Mouse (Mus musculus): Measurements from ENCODE around the gene Cmtm1. TPM values are rescaled to one million over a fixed set of nuclear protein-coding genes. Genes with fewer than 3 reads are reported as not detected.

Gene Cmtm1
- total and polyA plus RNA-seq, 3 experiments = not detected

GRCm38 (mm10) chr8:104353186-104353585 is 43.2 kb upstream of the Cmtm1 start:
- no peak overlapping the region for H3K4me3 ChIP-seq (ENCODE audit: control insufficient read depth in 1 of 2, insufficient read depth in 1 of 2, low read depth in 2 of 2, low read length in 2 of 2)
- no peaks in the 10 kb centered on the region for H3K79me2 ChIP-seq (ENCODE audit: control insufficient read depth, insufficient read depth, low read length, poor library complexity)
- no peaks in the 10 kb centered on the region for H3K4me1 ChIP-seq (ENCODE audit: control insufficient read depth in 1 of 2, insufficient read depth in 2 of 2, low read length in 2 of 2)
- no peak for DNase-seq (ENCODE audit: low read depth, low spot score)
- H3K9ac ChIP-seq (ENCODE audit: control insufficient read depth, low read depth, low read length, poor library complexity, severe bottlenecking) = no peak overlapping the region
- no peaks in the 10 kb centered on the region for H3K36me3 ChIP-seq (ENCODE audit: control insufficient read depth in 1 of 2, insufficient read depth in 2 of 2, low read length in 2 of 2)
- H3K27ac ChIP-seq (ENCODE audit: control insufficient read depth, low read depth, low read length) = no peak overlapping the region
- no peaks in the 10 kb centered on the region for H3K9me3 ChIP-seq (replicated peaks; ENCODE audit: insufficient read depth, low read length)
- no peak for TF ChIP-seq MAX (IDR thresholded peaks at IDR 0.05; ENCODE audit: low read length)
- TF ChIP-seq GABPA (IDR thresholded peaks at IDR 0.05; ENCODE audit: low read depth, low read length) = no peak
- TF ChIP-seq MAZ (IDR thresholded peaks at IDR 0.05; ENCODE audit: low read depth, low read length) = no peak
- no peak for TF ChIP-seq ZKSCAN1 (IDR thresholded peaks at IDR 0.05; ENCODE audit: low read depth, low read length)
- no peak for TF ChIP-seq TAL1 (IDR thresholded peaks at IDR 0.05; ENCODE audit: low read length)
- TF ChIP-seq MXI1 (IDR thresholded peaks at IDR 0.05; ENCODE audit: low read depth, low read length) = no peak
- TF ChIP-seq CTCF (IDR thresholded peaks at IDR 0.05 in 2 of 3, conservative IDR thresholded peaks at IDR 0.05 in 1 of 3; ENCODE audit: control insufficient read depth in 1 of 3, insufficient read depth in 1 of 3, low read depth in 2 of 3, low read length in 3 of 3, poor library complexity in 1 of 3, severe bottlenecking in 1 of 3) = peak in 2 of 3 experiments; percentile 25 to 32; a peak in 3 of 6 replicates
- no peak for TF ChIP-seq POLR2A (IDR thresholded peaks at IDR 0.05; ENCODE audit: control insufficient read depth in 1 of 2, insufficient read depth in 1 of 2, low read depth in 1 of 2, low read length in 2 of 2, poor library complexity in 1 of 2)
- TF ChIP-seq MAFK (IDR thresholded peaks at IDR 0.05; ENCODE audit: borderline replicate concordance, low read depth, low read length) = no peak
- TF ChIP-seq RAD21 (IDR thresholded peaks at IDR 0.05; ENCODE audit: low read depth, low read length) = 0 out of 2 replicates have a peak, but pooled peaks have one; percentile 7
- no peak for TF ChIP-seq CHD2 (IDR thresholded peaks at IDR 0.05; ENCODE audit: low read length)
- no peak for TF ChIP-seq TBP (IDR thresholded peaks at IDR 0.05; ENCODE audit: low read depth, low read length)
- peak; percentile 17; the same call in 1 of the 2 replicates for TF ChIP-seq SMC3 (IDR thresholded peaks at IDR 0.05; ENCODE audit: low read depth, low read length)
- no peak for TF ChIP-seq JUND (IDR thresholded peaks at IDR 0.05; ENCODE audit: low read depth, low read length)
- no peak for TF ChIP-seq EP300 (IDR thresholded peaks at IDR 0.05; ENCODE audit: low read depth in 1 of 2, low read length in 2 of 2)
- no peak for TF ChIP-seq E2F4 (IDR thresholded peaks at IDR 0.05; ENCODE audit: borderline replicate concordance, low read depth, low read length)
- no peak for TF ChIP-seq MYC (IDR thresholded peaks at IDR 0.05; ENCODE audit: low read depth, low read length)
- no peak for TF ChIP-seq ELF1 (IDR thresholded peaks at IDR 0.05; ENCODE audit: low read depth, low read length)
- TF ChIP-seq RCOR1 (IDR thresholded peaks at IDR 0.05; ENCODE audit: low read depth, low read length) = no peak
- TF ChIP-seq MYB (IDR thresholded peaks at IDR 0.05; ENCODE audit: low read depth, low read length) = no peak
- TF ChIP-seq NRF1 (IDR thresholded peaks at IDR 0.05; ENCODE audit: insufficient read depth, low read depth, low read length, poor library complexity, severe bottlenecking) = no peak
- no peak for TF ChIP-seq GATA1 (IDR thresholded peaks at IDR 0.05; ENCODE audit: low read depth, low read length)
- no peaks in the 10 kb centered on the region for H3K27me3 ChIP-seq (ENCODE audit: control insufficient read depth in 1 of 2, insufficient read depth in 2 of 2, low read length in 2 of 2)

DNA sequence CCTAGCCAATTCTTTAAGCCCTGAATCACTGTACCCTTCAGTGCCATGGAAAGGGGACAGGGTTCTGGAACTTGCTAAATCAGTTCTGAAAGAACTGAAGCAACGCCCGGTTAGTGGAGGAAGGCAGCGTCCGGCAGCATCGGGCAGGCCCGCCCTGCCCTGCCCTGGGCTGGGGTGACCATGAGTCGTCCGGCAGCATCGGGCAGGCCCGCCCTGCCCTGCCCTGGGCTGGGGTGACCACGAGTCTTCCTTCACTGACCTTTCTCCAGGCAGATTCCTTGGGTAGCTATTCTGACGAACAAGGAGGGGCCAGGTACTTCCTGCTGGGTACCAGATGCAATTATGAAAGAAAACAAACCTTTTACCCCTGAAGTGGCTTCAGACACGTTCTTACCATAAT is 40.1 kb upstream of the Cmtm1 start:
- TF ChIP-seq ETS1 (IDR thresholded peaks at IDR 0.05; ENCODE audit: low read depth, low read length) (no peak), POLR2AphosphoS5 (IDR thresholded peaks at IDR 0.05; ENCODE audit: borderline replicate concordance, low read depth, low read length) (no peak), MAZ (IDR thresholded peaks at IDR 0.05; ENCODE audit: low read depth, low read length) (no peak), USF2 (IDR thresholded peaks at IDR 0.05; ENCODE audit: borderline replicate concordance in 1 of 2, insufficient read depth in 1 of 2, low read depth in 1 of 2, low read length in 2 of 2) (no peak), TAL1 (IDR thresholded peaks at IDR 0.05; ENCODE audit: low read length) (no peak), RAD21 (IDR thresholded peaks at IDR 0.05; ENCODE audit: low read depth, low read length) (no peak), TBP (IDR thresholded peaks at IDR 0.05; ENCODE audit: low read depth, low read length) (no peak), USF1 (IDR thresholded peaks at IDR 0.05; ENCODE audit: low read depth, low read length) (no peak)
- DNase-seq (ENCODE audit: low read depth, low spot score) = no peak
- Histone ChIP-seq H3K27ac (ENCODE audit: control insufficient read depth, low read depth, low read length) (no peak overlapping the region), H3K27me3 (ENCODE audit: control insufficient read depth in 1 of 2, insufficient read depth in 2 of 2, low read length in 2 of 2) (no peaks in the 10 kb centered on the region), H3K9me3 (replicated peaks; ENCODE audit: insufficient read depth, low read length) (no peaks in the 10 kb centered on the region), H3K36me3 (ENCODE audit: control insufficient read depth in 1 of 2, insufficient read depth in 2 of 2, low read length in 2 of 2) (no peaks in the 10 kb centered on the region), H3K4me1 (ENCODE audit: control insufficient read depth in 1 of 2, insufficient read depth in 2 of 2, low read length in 2 of 2) (no peaks in the 10 kb centered on the region), H3K79me2 (ENCODE audit: control insufficient read depth, insufficient read depth, low read length, poor library complexity) (no peaks in the 10 kb centered on the region), H3K4me3 (ENCODE audit: control insufficient read depth in 1 of 2, insufficient read depth in 1 of 2, low read depth in 2 of 2, low read length in 2 of 2) (no peak overlapping the region), H3K9ac (ENCODE audit: control insufficient read depth, low read depth, low read length, poor library complexity, severe bottlenecking) (no peak overlapping the region)

Measured in MEL (cell line).